Mouse (Mus musculus) intestine, embryonic 16.5 days (tissue): ENCODE data around the gene Nat9. TPM values are rescaled to one million over a fixed set of nuclear protein-coding genes. Genes with fewer than 3 reads are reported as not detected.

ENCODE experiments used
- ATAC-seq: fragments of 200-750 bp; cut with Nextera tagmentation; 2 replicates; pipeline ENCODE4 v1.8.0; 2017; ENCODE audit warnings: moderate TSS enrichment, moderate library complexity
- H3K27ac ChIP-seq: fragments of 300-500 bp; sonication (generic); 2 replicates; pipeline ENCODE4 v1.5.1; 2014; ENCODE audit warnings: mild to moderate bottlenecking, low read length
- H3K27me3 ChIP-seq: fragments of 300-500 bp; sonication (generic); replicated peaks from 2 replicates; pipeline ENCODE4 v1.6.1; 2014; ENCODE audit warnings: low read length, control low read depth, mixed read lengths; ENCODE audit not compliant: control insufficient read depth, insufficient read depth
- H3K36me3 ChIP-seq: fragments of 300-500 bp; sonication (generic); 2 replicates; pipeline ENCODE4 v1.6.1; 2014; ENCODE audit warnings: low read length, control low read depth; ENCODE audit not compliant: control insufficient read depth, insufficient read depth
- H3K4me1 ChIP-seq: fragments of 300-500 bp; sonication (generic); 2 replicates; pipeline ENCODE4 v1.6.1; 2014; ENCODE audit warnings: low read length, control low read depth, mixed read lengths; ENCODE audit not compliant: control insufficient read depth, insufficient read depth
- H3K4me2 ChIP-seq: fragments of 300-500 bp; sonication (generic); 2 replicates; pipeline ENCODE4 v1.6.1; 2014; ENCODE audit warnings: low read depth, low read length, control low read depth
- H3K4me3 ChIP-seq: fragments of 300-500 bp; sonication (generic); 2 replicates; pipeline ENCODE4 v1.5.1; 2014; ENCODE audit warnings: mild to moderate bottlenecking, low read length
- H3K9ac ChIP-seq: fragments of 300-500 bp; sonication (generic); 2 replicates; pipeline ENCODE4 v1.6.1; 2014; ENCODE audit warnings: low read depth, low read length
- H3K9me3 ChIP-seq: fragments of 300-500 bp; sonication (generic); 2 replicates; pipeline ENCODE4 v1.6.1; 2016; ENCODE audit warnings: low read length, control low read depth; ENCODE audit not compliant: control insufficient read depth
- WGBS: fragments of 180-500 bp; shearing (Covaris S2); extraction: QIAGEN DNeasy Blood & Tissue Kit; methylation state at CpG from one replicate; pipeline ENCODE4 v1.1.7; 2014; 5-methylcytosine and 5-hydroxymethylcytosine counted together
- polyA plus RNA-seq: library from polyadenylated mRNA; unstranded; fragments of >200 nt; fragmentation: Nextera tagmentation; extraction: Ambion mirVana; gene quantifications from 2 replicates; pipeline ENCODE4 v1.2.1, GENCODE M21; 2015

Nat9 gene
- polyA plus RNA-seq, 1 experiment from 2014 or later = 24.9 TPM

- WGBS = 16% methylated on average over 9 of the region's 9 CpGs
- Histone ChIP-seq H3K27me3 (no peaks in the 10 kb centered on the region), H3K4me2 (peak overlapping the region; percentile 83), H3K27ac (peak overlapping the region; percentile 88), H3K4me1 (peaks cover 47% of the 10 kb centered on the region), H3K36me3 (0 out of 2 replicates have a peak, but pooled peaks cover 2% of the 10 kb centered on the region), H3K9me3 (no peaks in the 10 kb centered on the region), H3K4me3 (peak overlapping the region; percentile 93), H3K9ac (peak overlapping the region; percentile 68)
- ATAC-seq = no peak
Observed at GRCm38 (mm10) chr11:115162205-115162601, 25.5 kb downstream of the Nat9 start.

- H3K27ac ChIP-seq = peak overlapping the region; percentile 88
- WGBS = 46% methylated on average over 9 of the region's 9 CpGs
- ATAC-seq = peak; percentile 9
- 0 out of 2 replicates have a peak overlapping the region, but pooled peaks have one; percentile 93 for H3K4me3 ChIP-seq
- peak overlapping the region; percentile 49 for H3K9ac ChIP-seq
- H3K27me3 ChIP-seq = no peaks in the 10 kb centered on the region
- peak overlapping the region; percentile 83 for H3K4me2 ChIP-seq
- H3K9me3 ChIP-seq = no peaks in the 10 kb centered on the region
- H3K4me1 ChIP-seq = peaks cover 42% of the 10 kb centered on the region
- H3K36me3 ChIP-seq = 0 out of 2 replicates have a peak, but pooled peaks cover under 1% of the 10 kb centered on the region
Observed at GRCm38 (mm10) chr11:115161578-115162204, 26.0 kb downstream of the Nat9 start.

- H3K27me3 ChIP-seq = no peaks in the 10 kb centered on the region
- H3K27ac ChIP-seq = peak overlapping the region; percentile 88
Observed at GRCm38 (mm10) chr11:115160883-115161577, 26.6 kb downstream of the Nat9 start.

GRCm38 (mm10) chr11:115160016-115160797 lies 27.5 kb downstream of the Nat9 start:
- WGBS = 58% methylated on average over 11 of the region's 11 CpGs
- no peak for ATAC-seq
- Histone ChIP-seq H3K4me3 (no peak overlapping the region), H3K4me1 (peaks cover 31% of the 10 kb centered on the region), H3K36me3 (no peaks in the 10 kb centered on the region), H3K9ac (peak overlapping the region; percentile 19; the same call in 1 of the 2 replicates), H3K4me2 (no peak overlapping the region), H3K27me3 (no peaks in the 10 kb centered on the region), H3K9me3 (no peaks in the 10 kb centered on the region), H3K27ac (no peak overlapping the region)

More at GRCm38 (mm10) chr11:115160883-115161577, 26.6 kb downstream of the Nat9 start:
- H3K4me1 ChIP-seq = peaks cover 36% of the 10 kb centered on the region
- H3K36me3 ChIP-seq = no peaks in the 10 kb centered on the region
- ATAC-seq = no peak
- no peak overlapping the region for H3K4me3 ChIP-seq
- WGBS = 24% methylated on average over 10 of the region's 10 CpGs
- H3K4me2 ChIP-seq = peak overlapping the region; percentile 34; the same call in 1 of the 2 replicates
- 0 out of 2 replicates have a peak overlapping the region, but pooled peaks have one; percentile 19 for H3K9ac ChIP-seq
- no peaks in the 10 kb centered on the region for H3K9me3 ChIP-seq

- H3K4me2 ChIP-seq = no peak overlapping the region
- H3K27ac ChIP-seq = peak overlapping the region; percentile 62
- H3K9ac ChIP-seq = peak overlapping the region; percentile 22; the same call in 1 of the 2 replicates
- ATAC-seq = no peak
- H3K4me1 ChIP-seq = peaks cover 37% of the 10 kb centered on the region
- H3K27me3 ChIP-seq = no peaks in the 10 kb centered on the region
- H3K4me3 ChIP-seq = no peak overlapping the region
- 29% methylated on average over 12 of the region's 12 CpGs for WGBS
- no peaks in the 10 kb centered on the region for H3K36me3 ChIP-seq
- no peaks in the 10 kb centered on the region for H3K9me3 ChIP-seq
Observed at GRCm38 (mm10) chr11:115157933-115158719, 29.5 kb downstream of the Nat9 start.

GRCm38 (mm10) chr11:115155053-115155634 lies 32.5 kb downstream of the Nat9 start:
- H3K9me3 ChIP-seq = no peaks in the 10 kb centered on the region
- 7% methylated on average over 5 of the region's 5 CpGs for WGBS
- no peak overlapping the region for H3K4me2 ChIP-seq
- no peak overlapping the region for H3K27ac ChIP-seq
- H3K27me3 ChIP-seq = no peaks in the 10 kb centered on the region
- no peaks in the 10 kb centered on the region for H3K36me3 ChIP-seq
- no peak for ATAC-seq
- no peak overlapping the region for H3K4me3 ChIP-seq
- peaks cover 26% of the 10 kb centered on the region for H3K4me1 ChIP-seq
- H3K9ac ChIP-seq = no peak overlapping the region

- peak overlapping the region; percentile 30 for H3K4me3 ChIP-seq
- H3K36me3 ChIP-seq = no peaks in the 10 kb centered on the region
- no peak overlapping the region for H3K27ac ChIP-seq
- peak overlapping the region; percentile 49 for H3K4me2 ChIP-seq
- no peaks in the 10 kb centered on the region for H3K27me3 ChIP-seq
- ATAC-seq = peak; percentile 87
- under 1% methylated on average over 35 of the region's 35 CpGs for WGBS
- 0 out of 2 replicates have a peak, but pooled peaks cover 5% of the 10 kb centered on the region for H3K9me3 ChIP-seq
- H3K9ac ChIP-seq = peak overlapping the region; percentile 27; the same call in 1 of the 2 replicates
- H3K4me1 ChIP-seq = peaks cover 26% of the 10 kb centered on the region
Observed at GRCm38 (mm10) chr11:115153699-115154292, 33.9 kb downstream of the Nat9 start.

GRCm38 (mm10) chr11:115153088-115153487 lies 34.6 kb downstream of the Nat9 start:
- Histone ChIP-seq H3K36me3 (no peaks in the 10 kb centered on the region), H3K4me3 (no peak overlapping the region), H3K27ac (no peak overlapping the region), H3K9me3 (0 out of 2 replicates have a peak, but pooled peaks cover 5% of the 10 kb centered on the region), H3K9ac (no peak overlapping the region), H3K4me1 (peaks cover 21% of the 10 kb centered on the region), H3K27me3 (no peaks in the 10 kb centered on the region), H3K4me2 (no peak overlapping the region)
- ATAC-seq = no peak
- 77% methylated on average over 9 of the region's 9 CpGs for WGBS
